Mouse (Mus musculus) limb, embryonic 12.5 days (tissue): ENCODE results near the gene Tmem210. TPM values are rescaled to one million over a fixed set of nuclear protein-coding genes. Genes with fewer than 3 reads are reported as not detected.
A peak's percentile ranks its signal among the peaks of the same experiment; 100 is the strongest.

Experiments used
- ATAC-seq: fragments of 200-750 bp; cut with Nextera tagmentation; 2 replicates; pipeline ENCODE4 v1.8.0; 2017; ENCODE audit warnings: low read depth, moderate TSS enrichment; ENCODE audit not compliant: insufficient number of reproducible peaks, insufficient read depth, low FRiP score, low TSS enrichment
- H3K27ac ChIP-seq: fragments of 300-500 bp; sonication (generic); 2 replicates; pipeline ENCODE4 v1.5.1; 2016; ENCODE audit warnings: mild to moderate bottlenecking, moderate library complexity
- H3K27me3 ChIP-seq: fragments of 300-500 bp; sonication (generic); 2 replicates; pipeline ENCODE4 v1.6.1; 2016; ENCODE audit warnings: mild to moderate bottlenecking, moderate library complexity
- H3K36me3 ChIP-seq: fragments of 300-500 bp; sonication (generic); 2 replicates; pipeline ENCODE4 v1.6.1; 2016; ENCODE audit warnings: mild to moderate bottlenecking, moderate library complexity
- H3K4me1 ChIP-seq: fragments of 300-500 bp; sonication (generic); replicated peaks from 2 replicates; pipeline ENCODE4 v1.6.1; 2016
- H3K4me2 ChIP-seq: fragments of 300-500 bp; sonication (generic); 2 replicates; pipeline ENCODE4 v1.6.1; 2016; ENCODE audit warnings: mild to moderate bottlenecking, moderate library complexity
- H3K4me3 ChIP-seq: fragments of 300-500 bp; sonication (generic); replicated peaks from 2 replicates; pipeline ENCODE4 v1.5.1; 2016; ENCODE audit warnings: mild to moderate bottlenecking
- H3K9ac ChIP-seq: fragments of 300-500 bp; sonication (generic); replicated peaks from 2 replicates; pipeline ENCODE4 v1.6.1; 2016; ENCODE audit warnings: mild to moderate bottlenecking, moderate library complexity
- H3K9me3 ChIP-seq: fragments of 300-500 bp; sonication (generic); 2 replicates; pipeline ENCODE4 v1.6.1; 2016; ENCODE audit warnings: mild to moderate bottlenecking, moderate library complexity
- WGBS: fragments of 180-500 bp; shearing (Covaris S2); methylation state at CpG from one replicate; pipeline ENCODE4 v1.1.7; 2016; 5-methylcytosine and 5-hydroxymethylcytosine counted together
- polyA plus RNA-seq: library from polyadenylated mRNA; unstranded; fragments of >200 nt; fragmentation: Nextera tagmentation; extraction: Ambion mirVana; gene quantifications from 2 replicates; pipeline ENCODE4 v1.2.1, GENCODE M21; 2016

Gene Tmem210
- polyA plus RNA-seq, 1 experiment from 2014 or later: not detected

DNA sequence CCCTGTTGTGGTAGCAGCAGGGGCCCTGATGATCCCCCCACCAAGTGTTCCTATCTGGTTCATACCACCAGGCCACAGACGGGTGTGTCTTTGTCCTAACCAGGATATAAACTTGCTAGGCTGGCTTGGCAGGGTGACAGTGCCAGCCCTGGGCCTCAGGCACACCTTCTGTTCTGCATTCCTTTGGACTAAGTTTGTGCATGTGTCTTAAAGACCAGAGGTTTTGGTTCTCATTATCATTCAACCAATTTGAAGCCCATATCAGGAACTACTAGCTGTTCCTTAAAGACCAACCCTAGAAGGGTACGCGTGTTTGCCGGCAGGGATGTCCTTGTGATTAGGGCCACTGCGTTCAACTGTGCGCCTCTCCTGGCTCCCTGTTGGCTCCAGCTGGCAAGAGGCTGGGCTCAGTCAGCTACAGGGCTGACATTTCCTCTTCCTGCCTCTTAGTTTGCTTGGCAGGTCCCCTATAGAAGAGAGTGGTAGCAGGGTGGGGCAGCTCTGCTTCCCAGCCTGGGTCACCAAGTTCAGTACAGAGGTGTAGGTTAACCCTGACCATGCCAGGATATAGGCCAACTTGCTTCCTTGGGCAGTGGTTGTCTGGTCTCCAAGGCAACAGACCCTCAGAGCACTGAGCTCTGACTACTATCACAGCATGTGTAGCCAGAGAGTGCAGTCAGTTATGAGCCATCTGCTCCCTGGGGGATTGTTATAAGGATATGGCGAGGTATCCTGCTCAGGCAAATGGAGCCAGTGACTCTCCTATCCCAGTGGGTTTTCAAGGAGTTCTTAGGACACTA is 908 bp upstream of the Tmem210 start:
- no peak overlapping the region for H3K4me2 ChIP-seq
- WGBS: 60% methylated on average over 7 of the region's 7 CpGs
- no peak overlapping the region for H3K27ac ChIP-seq
- peaks cover 11% of the 10 kb centered on the region; the same call in 1 of the 2 replicates for H3K4me1 ChIP-seq
- no peak overlapping the region for H3K9ac ChIP-seq
- H3K36me3 ChIP-seq: peaks cover 44% of the 10 kb centered on the region
- no peak overlapping the region for H3K4me3 ChIP-seq
- H3K9me3 ChIP-seq: no peaks in the 10 kb centered on the region
- no peak for ATAC-seq
- peaks cover 59% of the 10 kb centered on the region for H3K27me3 ChIP-seq

- Histone ChIP-seq H3K4me3 (no peak overlapping the region), H3K4me1 (peaks cover 17% of the 10 kb centered on the region; the same call in 1 of the 2 replicates), H3K4me2 (no peak overlapping the region), H3K9me3 (no peaks in the 10 kb centered on the region), H3K9ac (no peak overlapping the region), H3K27ac (no peak overlapping the region), H3K36me3 (peaks cover 26% of the 10 kb centered on the region), H3K27me3 (peaks cover 77% of the 10 kb centered on the region)
- WGBS: 76% methylated on average over 7 of the region's 7 CpGs
- no peak for ATAC-seq
Measured at GRCm38 (mm10) chr2:25288734-25289345, 895 bp downstream of the Tmem210 start.

DNA sequence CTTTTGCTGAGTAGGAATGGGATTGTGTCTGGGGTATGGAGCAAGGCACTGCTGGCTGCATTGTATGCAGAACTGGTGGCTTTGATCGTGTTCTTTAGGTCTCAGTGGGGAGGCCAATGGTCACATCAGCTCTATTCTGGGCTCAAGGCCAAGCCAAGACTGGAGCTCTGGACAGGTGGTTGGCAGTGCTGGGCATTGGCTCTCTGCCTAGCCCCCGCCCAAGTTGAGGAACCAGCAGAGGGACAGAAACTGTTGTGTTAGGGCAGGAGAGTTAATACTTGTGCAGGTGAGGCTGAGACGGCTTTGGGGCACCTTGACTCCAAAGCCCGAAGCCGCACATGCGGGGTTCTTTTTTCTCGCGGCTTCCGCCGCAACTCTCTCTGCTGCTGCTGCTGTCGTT is 1.7 kb downstream of the Tmem210 start, which contains the start of gene Lrrc26:
Lrrc26 (plus strand) TSS at position 265 of the 400 bp plus-strand sequence.
- Histone ChIP-seq H3K36me3 (peaks cover 18% of the 10 kb centered on the region), H3K4me2 (peak within 1 kb of the TSS; percentile 27), H3K4me1 (peaks cover 17% of the 10 kb centered on the region; the same call in 1 of the 2 replicates), H3K27ac (no peak within 1 kb of the TSS), H3K4me3 (peak within 1 kb of the TSS; percentile 31), H3K9me3 (no peaks in the 10 kb centered on the region), H3K27me3 (peaks cover 85% of the 10 kb centered on the region), H3K9ac (no peak within 1 kb of the TSS)
- no peak for ATAC-seq
- 9% methylated on average over 11 of the region's 11 CpGs for whole genome bisulfite sequencing

DNA sequence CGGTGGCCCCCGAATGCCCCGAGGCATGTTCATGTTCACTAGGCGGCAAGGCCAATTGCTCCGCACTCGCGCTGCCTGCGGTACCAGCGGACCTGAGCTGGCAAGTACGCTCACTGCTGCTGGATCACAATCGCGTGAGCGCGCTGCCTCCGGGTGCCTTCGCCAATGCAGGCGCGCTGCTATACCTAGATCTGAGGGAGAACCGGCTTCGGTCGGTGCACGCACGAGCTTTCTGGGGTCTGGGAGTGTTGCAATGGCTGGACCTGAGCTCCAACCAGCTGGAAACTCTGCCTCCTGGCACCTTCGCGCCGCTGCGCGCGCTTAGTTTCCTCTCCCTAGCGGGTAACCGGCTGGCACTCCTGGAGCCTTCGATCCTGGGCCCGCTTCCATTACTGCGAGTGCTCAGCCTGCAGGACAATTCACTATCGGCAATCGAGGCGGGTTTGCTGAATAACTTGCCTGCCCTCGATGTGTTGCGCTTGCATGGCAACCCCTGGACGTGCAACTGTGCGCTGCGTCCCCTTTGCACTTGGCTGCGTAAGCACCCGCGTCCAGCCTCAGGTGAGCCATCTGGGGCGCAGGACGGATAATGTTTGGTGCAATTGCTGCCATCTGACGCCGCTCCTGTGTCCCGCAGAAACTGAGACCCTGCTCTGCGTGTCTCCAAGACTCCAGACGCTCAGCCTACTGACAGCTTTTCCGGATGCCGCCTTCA is 2.3 kb downstream of the Tmem210 start:
- no peaks in the 10 kb centered on the region for H3K9me3 ChIP-seq
- peak overlapping the region; percentile 31 for H3K4me3 ChIP-seq
- H3K27ac ChIP-seq: no peak overlapping the region
- peaks cover 12% of the 10 kb centered on the region for H3K36me3 ChIP-seq
- peaks cover 91% of the 10 kb centered on the region for H3K27me3 ChIP-seq
- H3K4me2 ChIP-seq: peak overlapping the region; percentile 27
- no peak for ATAC-seq
- H3K9ac ChIP-seq: no peak overlapping the region
- peaks cover 17% of the 10 kb centered on the region; the same call in 1 of the 2 replicates for H3K4me1 ChIP-seq
- WGBS: 2% methylated on average over 54 of the region's 54 CpGs

- ATAC-seq: no peak
- peaks cover 17% of the 10 kb centered on the region; the same call in 1 of the 2 replicates for H3K4me1 ChIP-seq
- peaks cover 97% of the 10 kb centered on the region for H3K27me3 ChIP-seq
- H3K9ac ChIP-seq: no peak overlapping the region
- H3K4me2 ChIP-seq: peak overlapping the region; percentile 27
- H3K9me3 ChIP-seq: no peaks in the 10 kb centered on the region
- peak overlapping the region; percentile 31 for H3K4me3 ChIP-seq
- peaks cover 7% of the 10 kb centered on the region for H3K36me3 ChIP-seq
- H3K27ac ChIP-seq: no peak overlapping the region
- WGBS: 1% methylated on average over 18 of the region's 18 CpGs
Measured at GRCm38 (mm10) chr2:25290816-25291130, 2.8 kb downstream of the Tmem210 start.

DNA sequence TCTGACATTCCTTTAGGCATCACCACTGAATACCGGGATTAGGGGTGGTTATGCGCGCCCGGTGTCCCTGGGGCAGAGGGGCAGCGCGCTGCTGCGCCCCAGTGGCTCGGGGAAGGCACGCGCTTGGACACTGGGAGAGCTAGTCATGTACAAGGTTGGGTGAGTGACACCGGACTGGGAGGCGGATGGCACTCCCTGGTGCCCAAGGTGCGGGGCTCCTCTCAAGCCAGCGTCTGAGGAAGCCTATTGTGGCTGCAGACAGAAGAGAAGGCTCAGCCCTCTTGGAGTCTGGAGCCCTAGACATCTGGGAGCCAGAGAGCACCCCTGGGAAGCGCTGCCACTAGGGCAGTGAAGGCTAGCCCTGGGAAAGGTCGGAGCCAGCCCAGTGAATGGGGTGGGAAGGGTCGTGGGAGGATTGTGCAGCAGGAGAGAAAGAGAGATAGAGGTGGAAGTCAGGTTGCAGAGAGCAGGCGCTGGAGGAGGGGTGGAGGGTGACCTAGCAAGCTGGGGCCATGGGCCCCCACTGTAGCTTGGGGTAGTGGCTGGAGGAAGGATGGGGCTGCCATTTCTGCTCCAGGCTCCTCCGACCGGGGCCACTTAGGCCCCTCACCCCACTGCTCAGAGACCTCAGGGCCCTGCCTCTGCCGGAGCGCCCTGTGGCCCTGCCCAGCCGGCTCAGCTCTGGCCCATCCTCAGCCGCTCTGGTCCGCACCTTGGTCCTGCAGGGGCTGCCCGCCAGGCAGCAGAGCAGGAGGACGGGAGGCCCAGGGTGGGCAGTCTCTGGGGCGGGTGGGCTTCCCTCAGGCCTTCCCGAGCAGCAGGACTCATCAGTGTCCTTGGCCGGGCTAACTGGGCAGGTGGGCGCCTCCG is 3.5 kb downstream of the Tmem210 start:
- Histone ChIP-seq H3K27me3 (peaks cover 100% of the 10 kb centered on the region), H3K4me2 (peak overlapping the region; percentile 53), H3K4me1 (peaks cover 17% of the 10 kb centered on the region; the same call in 1 of the 2 replicates), H3K9ac (0 out of 2 replicates have a peak overlapping the region, but pooled peaks have one; percentile 46), H3K4me3 (peak overlapping the region; percentile 31), H3K9me3 (no peaks in the 10 kb centered on the region), H3K36me3 (peaks cover under 1% of the 10 kb centered on the region; the same call in 1 of the 2 replicates), H3K27ac (no peak overlapping the region)
- 4% methylated on average over 32 of the region's 32 CpGs for WGBS
- no peak for ATAC-seq

DNA sequence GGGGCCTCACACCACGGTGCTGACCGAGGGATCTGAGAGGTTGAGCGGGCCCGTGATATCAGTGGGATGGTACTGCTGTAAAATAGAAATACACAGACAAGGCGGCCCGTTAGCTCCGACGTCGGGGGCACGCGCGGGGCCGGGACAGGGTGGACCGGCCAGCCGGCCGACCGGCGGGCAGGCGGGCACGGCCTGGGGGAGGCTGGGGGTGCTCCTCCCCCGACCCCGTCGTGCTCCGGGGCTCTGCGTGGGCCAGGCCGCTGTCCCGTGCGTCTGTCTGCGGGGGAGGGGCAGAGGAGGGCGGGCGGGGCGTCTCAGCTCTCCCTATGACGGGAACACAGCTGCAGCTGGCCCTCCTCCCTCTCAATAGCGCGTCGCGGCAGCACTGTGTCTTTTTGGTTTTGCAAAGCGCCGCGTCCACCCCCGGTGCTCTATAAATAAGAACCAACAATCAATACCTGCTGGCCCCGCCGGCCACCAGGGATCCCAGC is 4.2 kb downstream of the Tmem210 start:
- peaks cover 100% of the 10 kb centered on the region for H3K27me3 ChIP-seq
- WGBS: 9% methylated on average over 36 of the region's 43 CpGs
- peak overlapping the region; percentile 46; the same call in 1 of the 2 replicates for H3K9ac ChIP-seq
- H3K36me3 ChIP-seq: no peaks in the 10 kb centered on the region
- peaks cover 17% of the 10 kb centered on the region; the same call in 1 of the 2 replicates for H3K4me1 ChIP-seq
- H3K27ac ChIP-seq: no peak overlapping the region
- no peaks in the 10 kb centered on the region for H3K9me3 ChIP-seq
- no peak for ATAC-seq
- H3K4me3 ChIP-seq: peak overlapping the region; percentile 31
- H3K4me2 ChIP-seq: peak overlapping the region; percentile 53

- Histone ChIP-seq H3K9ac (no peak overlapping the region), H3K4me3 (no peak overlapping the region), H3K27me3 (peaks cover 100% of the 10 kb centered on the region), H3K4me1 (peaks cover 17% of the 10 kb centered on the region; the same call in 1 of the 2 replicates), H3K9me3 (no peaks in the 10 kb centered on the region), H3K36me3 (no peaks in the 10 kb centered on the region), H3K4me2 (no peak overlapping the region), H3K27ac (no peak overlapping the region)
- ATAC-seq: no peak
- WGBS: 0% methylated on average over 1 of the region's 1 CpGs
Measured at GRCm38 (mm10) chr2:25292856-25293255, 4.9 kb downstream of the Tmem210 start.

- no peaks in the 10 kb centered on the region for H3K9me3 ChIP-seq
- 68% methylated on average over 9 of the region's 9 CpGs for WGBS
- H3K4me1 ChIP-seq: peaks cover 17% of the 10 kb centered on the region; the same call in 1 of the 2 replicates
- no peak for ATAC-seq
- no peak overlapping the region for H3K4me3 ChIP-seq
- no peaks in the 10 kb centered on the region for H3K36me3 ChIP-seq
- no peak overlapping the region for H3K9ac ChIP-seq
- H3K4me2 ChIP-seq: no peak overlapping the region
- H3K27me3 ChIP-seq: peaks cover 99% of the 10 kb centered on the region
- H3K27ac ChIP-seq: no peak overlapping the region
Measured at GRCm38 (mm10) chr2:25293706-25294105, 5.8 kb downstream of the Tmem210 start.

DNA sequence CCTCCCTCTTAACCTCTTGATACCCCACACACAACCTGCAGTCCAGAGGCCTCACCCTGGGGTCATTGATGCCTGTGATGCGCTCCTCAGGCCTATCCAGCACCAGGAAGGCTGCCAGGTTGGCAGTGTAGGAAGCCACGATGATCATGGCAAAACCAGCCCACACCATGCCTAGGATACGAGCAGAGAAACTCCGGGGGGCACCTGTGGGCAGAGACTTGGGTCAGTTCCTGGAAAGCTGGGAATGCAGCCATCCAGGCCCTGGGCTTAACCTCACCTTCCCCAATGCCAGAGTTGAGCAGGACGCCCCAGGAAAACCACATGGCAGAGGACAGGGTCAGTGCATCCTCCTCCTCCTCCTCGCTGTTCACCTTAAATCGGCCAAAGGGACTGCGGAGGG is 9.1 kb downstream of the Tmem210 start:
- H3K4me2 ChIP-seq: no peak overlapping the region
- H3K9me3 ChIP-seq: no peaks in the 10 kb centered on the region
- no peak overlapping the region for H3K9ac ChIP-seq
- no peak for ATAC-seq
- no peak overlapping the region for H3K27ac ChIP-seq
- H3K27me3 ChIP-seq: peaks cover 66% of the 10 kb centered on the region
- WGBS: 70% methylated on average over 8 of the region's 8 CpGs
- H3K36me3 ChIP-seq: no peaks in the 10 kb centered on the region
- peaks cover 5% of the 10 kb centered on the region; the same call in 1 of the 2 replicates for H3K4me1 ChIP-seq
- H3K4me3 ChIP-seq: no peak overlapping the region
